Mouse (Mus musculus) CH12.LX (cell line): ENCODE measurements around the gene Sdc4. TPM values are rescaled to one million over a fixed set of nuclear protein-coding genes. Genes with fewer than 3 reads are reported as not detected.

Source experiments
- DNase-seq: peaks from one replicate; pipeline ENCODE4 v3.0.0-alpha.2; 2013; ENCODE audit errors: extremely low read depth
- H3K27ac ChIP-seq: 2 replicates; pipeline ENCODE4 v1.5.1; 2012; ENCODE audit warnings: low read depth, mild to moderate bottlenecking, control low read depth, moderate library complexity; ENCODE audit not compliant: insufficient read depth
- H3K27me3 ChIP-seq: replicated peaks from 2 replicates; pipeline ENCODE3; 2012; ENCODE audit warnings: inconsistent platforms
- H3K36me3 ChIP-seq, 2 experiments: replicated peaks in 1 of 2; 2 replicates each; pipeline versions ENCODE3 to v1.6.1; 2012; ENCODE audit warnings: inconsistent platforms in 1 of 2, low read length in 1 of 2, mild to moderate bottlenecking in 1 of 2, mixed read lengths in 1 of 2, moderate library complexity in 1 of 2; ENCODE audit not compliant: control insufficient read depth in 1 of 2, insufficient read depth in 1 of 2
- H3K4me1 ChIP-seq, 2 experiments: 2 replicates each; pipeline ENCODE4 v1.6.1; 2012; ENCODE audit warnings: inconsistent platforms in 1 of 2, moderate library complexity in 1 of 2; ENCODE audit not compliant: insufficient read depth in 2 of 2, control insufficient read depth in 1 of 2
- H3K4me2 ChIP-seq: 2 replicates; pipeline ENCODE4 v1.6.1; 2012; ENCODE audit warnings: low read depth, mild to moderate bottlenecking, control low read depth; ENCODE audit not compliant: poor library complexity, insufficient read depth, severe bottlenecking
- H3K4me3 ChIP-seq, 3 experiments: fragments of 150-350 bp in 1 of 3; sonication (generic) in 1 of 3; replicated peaks in 1 of 3; 2 replicates each; pipeline versions ENCODE3 to v1.5.1; 2011 to 2012; ENCODE audit warnings: low read depth in 2 of 3, low read length in 2 of 3, mild to moderate bottlenecking in 2 of 3, moderate library complexity in 2 of 3, control low read depth in 1 of 3, improper control_type of control experiment in 1 of 3, inconsistent platforms in 1 of 3, mixed read lengths in 1 of 3; ENCODE audit not compliant: poor library complexity in 1 of 3
- H3K79me2 ChIP-seq: replicated peaks from 2 replicates; pipeline ENCODE4 v1.6.1; 2012; ENCODE audit warnings: mild to moderate bottlenecking, moderate library complexity; ENCODE audit not compliant: control insufficient read depth, poor library complexity, insufficient read depth, severe bottlenecking; ENCODE audit errors: extremely low read depth
- H3K9ac ChIP-seq: 2 replicates; pipeline ENCODE4 v1.6.1; 2012; ENCODE audit warnings: low read depth, mild to moderate bottlenecking, control low read depth, moderate library complexity; ENCODE audit not compliant: insufficient read depth
- H3K9me3 ChIP-seq: replicated peaks from 2 replicates; pipeline ENCODE3; 2012; ENCODE audit warnings: low read length, inconsistent platforms, mixed read lengths
- BHLHE40 ChIP-seq: IDR thresholded peaks from 2 replicates; pipeline ENCODE4 v1.6.1; 2011; ENCODE audit warnings: mild to moderate bottlenecking, low read depth, low read length, improper control_type of control experiment
- CHD1 ChIP-seq: IDR thresholded peaks from 2 replicates; pipeline ENCODE4 v1.6.1; 2012; ENCODE audit warnings: low read depth, low read length, improper control_type of control experiment, inconsistent platforms
- CHD2 ChIP-seq: IDR thresholded peaks from 2 replicates; pipeline ENCODE4 v1.6.1; 2011; ENCODE audit warnings: low read length, improper control_type of control experiment
- CTCF ChIP-seq, 2 experiments: IDR thresholded peaks in 1 of 2; conservative IDR thresholded peaks in 1 of 2; 2 replicates each; pipeline ENCODE4 v1.5.1; 2011 to 2012; ENCODE audit warnings: low read depth in 2 of 2, low read length in 2 of 2, improper control_type of control experiment in 1 of 2, inconsistent platforms in 1 of 2, mild to moderate bottlenecking in 1 of 2, moderate library complexity in 1 of 2
- E2F4 ChIP-seq: IDR thresholded peaks from 2 replicates; pipeline ENCODE4 v1.6.1; 2011; ENCODE audit warnings: low read depth, low read length, improper control_type of control experiment; ENCODE audit not compliant: insufficient replicate concordance
- ELF1 ChIP-seq: IDR thresholded peaks from 2 replicates; pipeline ENCODE4 v1.6.1; 2014; ENCODE audit warnings: low read depth, mild to moderate bottlenecking, inconsistent platforms, low read length, improper control_type of control experiment
- EP300 ChIP-seq: IDR thresholded peaks from 2 replicates; pipeline ENCODE4 v1.6.1; 2011; ENCODE audit warnings: low read length, improper control_type of control experiment
- ETS1 ChIP-seq: conservative IDR thresholded peaks from 2 replicates; pipeline ENCODE4 v1.6.1; 2012; ENCODE audit warnings: low read depth, mild to moderate bottlenecking, inconsistent platforms, low read length, improper control_type of control experiment, moderate library complexity
- GABPA ChIP-seq: IDR thresholded peaks from 2 replicates; pipeline ENCODE4 v1.6.1; 2012; ENCODE audit warnings: low read depth, low read length, improper control_type of control experiment, inconsistent platforms; ENCODE audit not compliant: insufficient replicate concordance
- HCFC1 ChIP-seq: IDR thresholded peaks from 2 replicates; pipeline ENCODE4 v1.6.1; 2012; ENCODE audit warnings: low read depth, mild to moderate bottlenecking, inconsistent platforms, low read length, improper control_type of control experiment
- IRF4 ChIP-seq: IDR thresholded peaks from 2 replicates; pipeline ENCODE4 v1.6.1; 2014; ENCODE audit warnings: low read depth, mild to moderate bottlenecking, inconsistent platforms, low read length, improper control_type of control experiment
- JUN ChIP-seq: IDR thresholded peaks from 2 replicates; pipeline ENCODE4 v1.6.1; 2011; ENCODE audit warnings: low read depth, mild to moderate bottlenecking, low read length, improper control_type of control experiment, moderate library complexity; ENCODE audit not compliant: insufficient read depth
- JUND ChIP-seq: conservative IDR thresholded peaks from 2 replicates; pipeline ENCODE4 v1.6.1; 2011; ENCODE audit warnings: low read depth, low read length, improper control_type of control experiment
- KAT2A ChIP-seq: IDR thresholded peaks from 2 replicates; pipeline ENCODE4 v1.6.1; 2012; ENCODE audit warnings: low read length, improper control_type of control experiment, inconsistent platforms; ENCODE audit not compliant: insufficient replicate concordance
- MAFK ChIP-seq: IDR thresholded peaks from 2 replicates; pipeline ENCODE4 v1.6.1; 2011; ENCODE audit warnings: low read length, improper control_type of control experiment; ENCODE audit not compliant: insufficient replicate concordance
- MAX ChIP-seq: IDR thresholded peaks from 2 replicates; pipeline ENCODE4 v1.6.1; 2011; ENCODE audit warnings: low read length, improper control_type of control experiment
- MAZ ChIP-seq: IDR thresholded peaks from 2 replicates; pipeline ENCODE4 v1.6.1; 2012; ENCODE audit warnings: low read depth, mild to moderate bottlenecking, inconsistent platforms, low read length, improper control_type of control experiment, moderate library complexity
- MEF2A ChIP-seq: IDR thresholded peaks from 2 replicates; pipeline ENCODE4 v1.6.1; 2014; ENCODE audit warnings: low read depth, mild to moderate bottlenecking, inconsistent platforms, low read length, improper control_type of control experiment, borderline replicate concordance
- MXI1 ChIP-seq: IDR thresholded peaks from 2 replicates; pipeline ENCODE4 v1.6.1; 2011; ENCODE audit warnings: mild to moderate bottlenecking, low read depth, low read length, improper control_type of control experiment
- MYC ChIP-seq: IDR thresholded peaks from 2 replicates; pipeline ENCODE4 v1.6.1; 2011; ENCODE audit warnings: low read depth, mild to moderate bottlenecking, improper control_type of control experiment, low read length
- NELFE ChIP-seq: IDR thresholded peaks from 2 replicates; pipeline ENCODE4 v1.6.1; 2011; ENCODE audit warnings: low read depth, low read length, improper control_type of control experiment
- NRF1 ChIP-seq: IDR thresholded peaks from 2 replicates; pipeline ENCODE4 v1.6.1; 2014; ENCODE audit warnings: low read depth, mild to moderate bottlenecking, inconsistent platforms, low read length, improper control_type of control experiment, moderate library complexity
- PAX5 ChIP-seq: IDR thresholded peaks from 2 replicates; pipeline ENCODE4 v1.6.1; 2012; ENCODE audit warnings: low read length, inconsistent platforms, mixed read lengths
- POLR2A ChIP-seq: IDR thresholded peaks from 2 replicates; pipeline ENCODE4 v1.6.1; 2011; ENCODE audit warnings: low read depth, mild to moderate bottlenecking, improper control_type of control experiment, low read length
- POLR2AphosphoS2 ChIP-seq: IDR thresholded peaks from 2 replicates; pipeline ENCODE4 v1.6.1; 2011; ENCODE audit warnings: low read depth, low read length, improper control_type of control experiment
- RAD21 ChIP-seq: IDR thresholded peaks from 2 replicates; pipeline ENCODE4 v1.6.1; 2011; ENCODE audit warnings: low read depth, mild to moderate bottlenecking, low read length, improper control_type of control experiment, moderate library complexity
- RCOR1 ChIP-seq: conservative IDR thresholded peaks from 2 replicates; pipeline ENCODE4 v1.6.1; 2012; ENCODE audit warnings: low read depth, mild to moderate bottlenecking, inconsistent platforms, low read length, improper control_type of control experiment
- SIN3A ChIP-seq: IDR thresholded peaks from 2 replicates; pipeline ENCODE4 v1.6.1; 2012; ENCODE audit warnings: low read length, improper control_type of control experiment, inconsistent platforms
- SMC3 ChIP-seq: IDR thresholded peaks from 2 replicates; pipeline ENCODE4 v1.6.1; 2011; ENCODE audit warnings: low read depth, low read length, improper control_type of control experiment
- TBP ChIP-seq: conservative IDR thresholded peaks from 2 replicates; pipeline ENCODE4 v1.6.1; 2011; ENCODE audit warnings: low read depth, low read length, improper control_type of control experiment
- TCF12 ChIP-seq: IDR thresholded peaks from 2 replicates; pipeline ENCODE4 v1.6.1; 2014; ENCODE audit warnings: low read depth, mild to moderate bottlenecking, inconsistent platforms, low read length, improper control_type of control experiment
- UBTF ChIP-seq: IDR thresholded peaks from 2 replicates; pipeline ENCODE4 v1.6.1; 2012; ENCODE audit warnings: low read depth, mild to moderate bottlenecking, inconsistent platforms, low read length, improper control_type of control experiment, moderate library complexity
- USF1 ChIP-seq: IDR thresholded peaks from 2 replicates; pipeline ENCODE4 v1.6.1; 2014; ENCODE audit warnings: low read depth, mild to moderate bottlenecking, inconsistent platforms, low read length, improper control_type of control experiment
- USF2 ChIP-seq: conservative IDR thresholded peaks from 2 replicates; pipeline ENCODE4 v1.6.1; 2011; ENCODE audit warnings: low read depth, low read length, improper control_type of control experiment
- ZC3H11A ChIP-seq: IDR thresholded peaks from 2 replicates; pipeline ENCODE4 v1.6.1; 2012; ENCODE audit warnings: low read depth, mild to moderate bottlenecking, inconsistent platforms, low read length, improper control_type of control experiment
- ZKSCAN1 ChIP-seq: IDR thresholded peaks from 2 replicates; pipeline ENCODE4 v1.6.1; 2012; ENCODE audit warnings: low read depth, inconsistent platforms, low read length, improper control_type of control experiment, borderline replicate concordance
- ZMIZ1 ChIP-seq: IDR thresholded peaks from 2 replicates; pipeline ENCODE4 v1.6.1; 2012; ENCODE audit warnings: low read depth, mild to moderate bottlenecking, inconsistent platforms, low read length, improper control_type of control experiment
- ZNF384 ChIP-seq: IDR thresholded peaks from 2 replicates; pipeline ENCODE4 v1.6.1; 2012; ENCODE audit warnings: low read depth, low read length, improper control_type of control experiment, inconsistent platforms
- dilution Hi-C: fragments of 300-500 bp; cut with MboI; formaldehyde crosslinking; loops from 2 replicates; pipeline ENCODE4 v1.14.3; 2020; ENCODE audit warnings: low sequenced_read_pairs; ENCODE audit not compliant: extremely low pct_unique_long_range_greater_than_20kb, extremely low pct_ligation_motif_present
- in situ Hi-C: fragments of 300-500 bp; cut with MboI; formaldehyde crosslinking; loops from 3 replicates; pipeline ENCODE4 v1.14.3; 2019; ENCODE audit warnings: low sequenced_read_pairs, low pct_ligation_motif_present, low pct_unique_long_range_greater_than_20kb, mixed read lengths
- polyA plus RNA-seq: library from polyadenylated mRNA; unstranded; fragments of >175 nt; gene quantifications from 2 replicates; pipeline ENCODE4 v1.2.1, GENCODE M21; 2012; ENCODE audit warnings: low read depth; ENCODE audit not compliant: insufficient read length
- total RNA-seq, 2 experiments: library from RNA; depleted of rRNA; stranded (reverse); fragments of 300-350 nt in 1 of 2; fragments of >200 nt in 1 of 2; gene quantifications; 2 replicates each; pipeline ENCODE4 v1.2.3; 2012 to 2014

Sdc4 gene
- total and polyA plus RNA-seq, 3 experiments: 46.6 to 69.9 (median 59.8) TPM

DNA sequence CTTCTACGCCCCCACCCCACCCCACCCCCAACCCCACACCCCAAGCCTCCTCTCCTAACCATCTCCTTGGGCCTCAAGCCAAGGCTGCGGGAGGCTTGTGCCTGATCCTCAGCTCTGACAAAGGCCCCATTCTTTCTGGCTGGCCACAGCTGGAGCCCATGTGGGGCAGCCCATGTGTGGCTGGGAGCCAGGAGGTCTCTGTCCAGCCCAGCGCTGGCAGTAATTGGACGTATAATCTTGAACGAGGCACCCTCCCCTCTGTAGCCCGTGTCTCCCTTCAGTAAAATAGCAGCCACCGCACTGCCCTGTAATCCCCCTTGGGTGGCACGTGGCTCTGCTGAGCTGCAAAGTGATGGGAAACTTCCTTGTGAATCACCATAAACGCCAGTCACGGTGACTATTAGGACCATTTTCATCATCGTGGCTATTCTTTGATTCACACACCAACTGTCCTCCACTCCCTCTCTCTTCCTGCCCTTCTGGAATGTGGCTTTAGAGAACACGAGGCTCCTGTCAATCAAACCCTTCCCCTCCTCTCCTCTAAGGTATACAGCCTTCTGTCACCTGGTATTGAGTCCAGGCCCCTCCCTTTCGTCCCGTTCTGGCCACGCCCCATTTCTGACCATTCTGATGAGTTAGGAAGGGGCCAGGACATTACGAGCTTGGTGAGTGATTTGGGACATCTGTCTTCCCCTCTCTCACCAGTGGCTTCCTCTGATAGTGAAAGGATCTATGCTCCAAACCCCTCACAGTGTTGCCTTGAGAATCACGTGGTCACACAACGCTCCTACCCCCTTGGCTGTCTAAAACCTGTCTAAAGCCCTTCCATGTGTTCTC, 57.5 kb downstream of the Sdc4 start:
- H3K27me3 ChIP-seq: peaks cover 68% of the 10 kb centered on the region

GRCm38 (mm10) chr2:164383656-164384399, 59.9 kb downstream of the Sdc4 start:
- no peak overlapping the region for H3K4me3 ChIP-seq
- DNase-seq: no peak
- H3K9ac ChIP-seq: no peak overlapping the region
- in situ Hi-C loops: no loop called here
- no peaks in the 10 kb centered on the region for H3K36me3 ChIP-seq
- dilution Hi-C loops: no loop called here
- H3K27me3 ChIP-seq: peaks cover 49% of the 10 kb centered on the region
- H3K9me3 ChIP-seq: peaks cover 2% of the 10 kb centered on the region
- H3K4me1 ChIP-seq: peaks cover 3 to 17% of the 10 kb centered on the region in 2 experiments; a peak in 3 of 4 replicates
- H3K27ac ChIP-seq: no peak overlapping the region
- H3K79me2 ChIP-seq: no peaks in the 10 kb centered on the region
- no peak overlapping the region for H3K4me2 ChIP-seq
- TF ChIP-seq EP300 (no peak), ZKSCAN1 (no peak), MEF2A (no peak), BHLHE40 (no peak), PAX5 (no peak), UBTF (no peak), ZNF384 (no peak), TCF12 (no peak), MAX (no peak), USF2 (no peak), TBP (no peak), RCOR1 (no peak), GABPA (no peak), MAFK (no peak), SIN3A (no peak)

More for the DNA sequence above, 57.5 kb downstream of the Sdc4 start:
- DNase-seq: peak; percentile 24
- dilution Hi-C loops (no loop called here), in situ Hi-C loops (no loop called here)
- Histone ChIP-seq H3K4me3 (peak overlapping the region; percentile 3 to 35 (median 22)), H3K9ac (no peak overlapping the region), H3K27ac (no peak overlapping the region), H3K4me1 (peaks cover 3 to 24% of the 10 kb centered on the region in 2 experiments; a peak in 3 of 4 replicates), H3K4me2 (peak overlapping the region; percentile 74), H3K36me3 (no peaks in the 10 kb centered on the region), H3K9me3 (peaks cover 10% of the 10 kb centered on the region), H3K79me2 (no peaks in the 10 kb centered on the region)
- TF ChIP-seq PAX5 (no peak), NELFE (no peak), E2F4 (no peak), POLR2A (peak; percentile 26; the same call in 1 of the 2 replicates), TBP (no peak), MAX (peak; percentile 70), UBTF (no peak), EP300 (no peak), MEF2A (no peak), GABPA (no peak), SMC3 (no peak), NRF1 (no peak), CTCF (conservative IDR thresholded peaks at IDR 0.05 in 1 of 2, IDR thresholded peaks at IDR 0.05 in 1 of 2; ENCODE audit: low read depth in 2 of 2, low read length in 2 of 2) (no peak), MAFK (no peak), USF2 (peak; percentile 72), IRF4 (no peak), CHD2 (no peak), CHD1 (no peak), BHLHE40 (0 out of 2 replicates have a peak, but pooled peaks have one; percentile 6), ZC3H11A (no peak), HCFC1 (no peak), SIN3A (no peak), ZMIZ1 (no peak), POLR2AphosphoS2 (no peak), MYC (0 out of 2 replicates have a peak, but pooled peaks have one; percentile 22), ELF1 (no peak), RCOR1 (no peak), TCF12 (no peak), ETS1 (no peak), ZNF384 (no peak), JUND (no peak), MAZ (no peak), RAD21 (no peak), ZKSCAN1 (no peak), USF1 (peak; percentile 67), KAT2A (no peak), JUN (no peak), MXI1 (0 out of 2 replicates have a peak, but pooled peaks have one; percentile 43)
